In the genomic region with DNA sequence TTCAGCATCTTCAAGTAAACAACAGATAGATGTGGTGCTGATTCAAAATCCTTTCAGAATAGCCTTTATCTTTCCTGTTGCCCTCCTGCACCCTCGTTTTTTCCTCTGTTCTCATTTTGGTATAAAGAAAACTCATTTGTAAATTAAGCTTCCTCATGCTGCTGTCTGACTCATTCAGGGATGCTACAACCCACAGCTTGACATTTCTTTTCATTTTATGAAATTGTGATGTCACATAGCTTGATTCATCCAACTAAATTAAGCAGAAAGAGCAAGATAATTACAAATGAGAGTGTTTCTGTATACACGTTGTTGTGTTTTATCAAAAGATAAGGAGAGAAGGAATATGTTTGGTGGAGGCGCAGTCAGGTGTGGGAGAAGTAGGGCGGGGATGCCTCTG, we compare ENCODE assay signal across 32 mouse cellular contexts.
"Had no signal": no experiment of that assay in that cellular context is flagged by ENCODE, and none has a peak within 500 bp of the region (broad histone marks: within the 10 kb centered on the region; RNA-seq: fewer than 3 reads in every experiment).

No protein-coding gene starts in this region.

- H3K27me3 ChIP-seq: limb, embryonic 13.5 days; limb, embryonic 15.5 days; liver, embryonic 12.5 days; liver, embryonic 13.5 days; liver, embryonic 15.5 days; lung, embryonic 15.5 days; megakaryocyte, embryonic 14.5 days; midbrain, embryonic 12.5 days; midbrain, embryonic 13.5 days; neural tube, embryonic 12.5 days; neural tube, embryonic 13.5 days had no signal

- H3K9me3 ChIP-seq: limb, embryonic 10.5 days; limb, embryonic 12.5 days; limb, embryonic 13.5 days; limb, embryonic 15.5 days; liver, embryonic 12.5 days; liver, embryonic 13.5 days; liver, embryonic 15.5 days; lung, embryonic 15.5 days; midbrain, embryonic 10.5 days; midbrain, embryonic 12.5 days; midbrain, embryonic 13.5 days; neural tube, embryonic 12.5 days; neural tube, embryonic 13.5 days had no signal

- H3K4me1 ChIP-seq: limb, embryonic 10.5 days; limb, embryonic 12.5 days; limb, embryonic 13.5 days; limb, embryonic 15.5 days; liver, embryonic 12.5 days; liver, embryonic 13.5 days; liver, embryonic 15.5 days; lung, embryonic 15.5 days; megakaryocyte, embryonic 14.5 days; midbrain, embryonic 10.5 days; midbrain, embryonic 12.5 days; neural tube, embryonic 12.5 days had no signal

- H3K4me3 ChIP-seq: limb, embryonic 10.5 days; limb, embryonic 12.5 days; limb, embryonic 13.5 days; limb, embryonic 15.5 days; liver, embryonic 12.5 days; liver, embryonic 13.5 days; liver, embryonic 15.5 days; lung, embryonic 15.5 days; megakaryocyte, embryonic 14.5 days; midbrain, embryonic 10.5 days; midbrain, embryonic 12.5 days; midbrain, embryonic 13.5 days; myocyte; neural tube, embryonic 12.5 days; neural tube, embryonic 13.5 days had no signal

- H3K27ac ChIP-seq: limb, embryonic 10.5 days; limb, embryonic 12.5 days; limb, embryonic 13.5 days; limb, embryonic 15.5 days; liver, embryonic 12.5 days; liver, embryonic 13.5 days; liver, embryonic 14.5 days; liver, embryonic 15.5 days; lung, embryonic 15.5 days; macrophage; midbrain, embryonic 10.5 days; midbrain, embryonic 12.5 days; midbrain, embryonic 13.5 days; neural tube, embryonic 12.5 days; neural tube, embryonic 13.5 days had no signal

- ATAC-seq: liver, embryonic 12.5 days; liver, postnatal 0 days; lung, postnatal 0 days; midbrain, embryonic 13.5 days; midbrain, embryonic 16.5 days had no signal

- H3K36me3 ChIP-seq: limb, embryonic 10.5 days; limb, embryonic 12.5 days; limb, embryonic 13.5 days; limb, embryonic 15.5 days; liver, embryonic 12.5 days; liver, embryonic 13.5 days; liver, embryonic 15.5 days; lung, embryonic 15.5 days; midbrain, embryonic 10.5 days; midbrain, embryonic 12.5 days; midbrain, embryonic 13.5 days; neural tube, embryonic 12.5 days; neural tube, embryonic 13.5 days had no signal

- DNase-seq: left cerebral cortex, postnatal 4 days; liver; liver, embryonic 13.5 days; liver, postnatal 0 days; lung, adult 18-20 months; lung, adult 2 months; lung, embryonic 14.5 days; lung, postnatal 10 days; lung, postnatal 14 days; lung, postnatal 36 days; lung, postnatal 4 days; midbrain, embryonic 14.5 days had no signal

- H3K4me2 ChIP-seq: limb, embryonic 12.5 days; limb, embryonic 13.5 days; limb, embryonic 15.5 days; liver, embryonic 11.5 days; liver, embryonic 12.5 days; liver, embryonic 13.5 days; liver, embryonic 15.5 days; lung, embryonic 14.5 days; lung, embryonic 15.5 days; midbrain, embryonic 11.5 days; midbrain, embryonic 12.5 days; midbrain, embryonic 13.5 days; neural tube, embryonic 12.5 days; neural tube, embryonic 13.5 days had no signal

- H3K9ac ChIP-seq: limb, embryonic 12.5 days; limb, embryonic 13.5 days; limb, embryonic 15.5 days; liver, embryonic 12.5 days; liver, embryonic 13.5 days; liver, embryonic 14.5 days; liver, embryonic 15.5 days; liver, postnatal 0 days; lung, embryonic 14.5 days; lung, embryonic 15.5 days; midbrain, embryonic 12.5 days; midbrain, embryonic 13.5 days; neural tube, embryonic 12.5 days; neural tube, embryonic 13.5 days had no signal
